Mouse (Mus musculus) heart, adult 8-10 months (tissue): ENCODE results near the gene Slit2. TPM values are rescaled to one million over a fixed set of nuclear protein-coding genes. Genes with fewer than 3 reads are reported as not detected.
A peak's percentile ranks its signal among the peaks of the same experiment; 100 is the strongest.

ENCODE experiments used
- DNase-seq: peaks from one replicate; pipeline ENCODE4 v3.0.0; 2022; ENCODE audit warnings: low spot score
- total RNA-seq, 4 experiments: library from RNA; stranded (reverse); gene quantifications; 2 replicates each; pipeline ENCODE4 v1.2.4; 2022

The Slit2 gene
- total RNA-seq, 4 experiments from 2014 or later, result 3.5 to 5.9 (median 4.7) TPM

DNA sequence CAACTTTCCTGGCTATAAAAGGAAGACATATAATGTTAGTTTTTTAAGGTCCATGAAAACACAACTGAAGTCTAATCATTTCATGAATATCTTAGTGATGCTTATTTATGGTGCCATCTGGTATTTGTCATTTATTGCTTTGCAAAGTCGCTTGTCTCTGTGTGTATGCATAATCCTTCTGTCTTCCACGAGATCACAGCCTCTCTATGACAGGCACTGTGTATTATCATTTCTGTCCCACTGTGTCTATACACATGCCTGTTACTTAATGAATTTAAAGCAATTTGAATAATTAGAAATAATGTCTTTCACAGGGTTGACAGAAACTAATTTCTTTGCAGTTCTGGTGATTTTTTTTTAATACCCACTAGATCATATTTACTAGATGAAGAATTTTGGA lies 242.6 kb downstream of the Slit2 start:
- no peak for DNase-seq

DNA sequence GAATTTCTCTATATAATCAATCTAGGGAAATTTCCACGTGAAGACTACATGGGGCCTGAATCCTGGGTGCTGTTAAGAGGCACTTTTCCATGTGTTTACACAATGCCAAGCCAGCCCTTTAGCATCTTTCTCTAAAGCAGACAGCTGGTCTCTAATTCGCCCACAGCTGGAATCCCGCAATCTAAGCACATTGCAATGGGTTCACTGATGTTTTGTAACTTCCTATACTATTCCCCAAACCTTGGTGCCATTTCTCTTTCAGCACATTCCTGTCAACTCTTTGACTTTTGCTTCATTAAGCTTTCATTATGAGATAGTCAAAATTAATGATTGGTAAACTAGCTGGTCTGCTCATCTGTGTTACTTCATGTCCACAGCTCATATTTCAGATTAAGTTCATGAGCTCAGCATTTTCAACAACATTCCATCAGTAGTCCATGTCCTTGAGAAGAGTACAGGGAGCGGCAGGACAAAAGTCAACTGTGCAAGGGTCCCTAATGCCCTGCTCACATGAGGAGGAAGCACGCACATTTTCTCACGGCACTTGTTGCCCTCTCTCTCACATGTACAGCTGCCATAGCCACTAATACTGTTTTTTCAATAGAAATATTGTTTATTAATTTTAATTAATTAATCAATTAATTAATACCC lies 247.6 kb downstream of the Slit2 start:
- DNase-seq, result no peak

DNA sequence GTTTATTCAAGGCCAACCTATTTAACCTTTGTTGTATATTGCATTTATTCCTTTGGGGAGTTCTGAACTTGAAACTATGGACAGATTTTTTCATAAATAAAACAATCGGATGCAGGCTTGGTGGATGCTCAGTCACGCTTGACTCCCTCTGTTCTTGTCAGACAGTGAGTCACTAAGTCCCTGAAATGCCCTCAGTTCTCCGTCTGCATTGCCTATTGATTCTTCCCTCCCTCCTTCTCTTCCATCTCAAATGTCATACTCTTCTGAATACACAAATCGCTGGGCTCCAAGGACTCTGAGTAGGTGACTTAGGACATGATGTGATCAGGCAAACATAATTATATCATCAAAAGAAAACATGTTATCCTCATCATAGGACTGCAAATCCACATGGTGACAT lies 251.8 kb downstream of the Slit2 start:
- no peak for DNase-seq

GRCm38 (mm10) chr5:48235270-48235669 lies 252.3 kb downstream of the Slit2 start:
- no peak for DNase-seq

GRCm38 (mm10) chr5:48240751-48241150 lies 257.8 kb downstream of the Slit2 start:
- peak; percentile 11 for DNase-seq

- no peak for DNase-seq
Observed at GRCm38 (mm10) chr5:48248327-48248726, 265.4 kb downstream of the Slit2 start.

DNA sequence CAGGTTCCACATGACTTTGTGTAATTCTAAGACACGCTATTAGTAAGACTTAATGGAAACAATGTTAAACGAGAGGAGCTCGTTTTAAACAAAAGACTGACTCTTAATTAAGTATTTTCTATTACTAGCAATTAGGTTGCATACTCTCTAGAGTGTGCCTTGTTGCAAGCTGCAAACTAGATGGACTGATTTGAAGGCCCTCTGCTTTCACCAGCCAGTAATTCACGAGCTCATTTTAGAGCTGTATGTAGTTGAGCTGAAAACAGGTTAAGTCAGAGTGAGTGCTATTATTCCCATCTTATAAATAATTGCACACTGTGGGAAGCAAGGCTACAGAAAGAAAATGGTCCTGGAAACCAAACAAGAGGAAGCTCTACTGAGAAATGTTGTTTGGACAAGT lies 294.6 kb downstream of the Slit2 start:
- DNase-seq, result no peak

DNA sequence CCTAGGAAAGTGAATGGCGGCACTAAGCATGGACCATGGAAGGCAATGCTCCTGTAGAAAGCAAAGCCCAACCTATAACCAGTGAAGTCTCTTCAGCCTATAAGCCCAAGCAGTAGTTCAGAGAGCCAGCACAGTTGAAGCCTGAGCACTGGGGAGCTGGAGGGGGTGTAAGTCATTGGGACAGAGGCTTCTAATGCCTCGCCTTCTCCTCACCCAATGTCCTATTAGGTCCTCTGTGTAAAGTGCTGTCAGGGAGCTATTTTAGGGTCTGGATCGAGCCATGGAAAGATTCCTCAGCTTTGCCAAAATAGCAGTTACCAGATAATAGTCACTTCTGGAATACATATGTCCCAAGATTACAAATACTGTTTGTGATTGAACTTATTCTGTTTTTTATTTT lies 318.2 kb downstream of the Slit2 start:
- DNase-seq, result peak; percentile 48

DNA sequence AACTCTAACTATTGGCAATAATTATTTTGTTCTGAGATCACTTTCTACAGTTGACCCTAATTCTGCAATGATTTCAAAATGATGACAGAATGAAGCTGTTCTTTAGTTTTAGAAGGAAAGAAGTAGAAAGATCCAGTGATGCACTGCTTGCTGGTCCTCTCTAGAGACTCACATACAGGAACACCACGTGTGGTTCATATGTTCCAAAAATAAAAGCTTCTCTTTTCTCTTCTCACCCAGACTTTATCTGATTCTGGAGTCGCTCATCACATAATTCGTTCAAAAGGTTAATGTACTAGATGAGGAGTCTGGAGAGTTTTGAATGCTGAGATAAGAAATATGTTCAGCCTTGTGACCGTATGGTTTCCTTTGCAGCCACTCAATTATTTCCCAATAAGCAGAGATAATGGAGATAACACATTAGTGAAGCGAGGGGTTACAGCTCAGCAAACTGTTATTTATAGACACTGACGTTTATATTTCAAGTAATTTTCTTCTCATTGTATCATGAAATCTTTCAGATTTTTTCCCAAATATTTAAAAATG lies 332.2 kb downstream of the Slit2 start:
- no peak for DNase-seq

DNA sequence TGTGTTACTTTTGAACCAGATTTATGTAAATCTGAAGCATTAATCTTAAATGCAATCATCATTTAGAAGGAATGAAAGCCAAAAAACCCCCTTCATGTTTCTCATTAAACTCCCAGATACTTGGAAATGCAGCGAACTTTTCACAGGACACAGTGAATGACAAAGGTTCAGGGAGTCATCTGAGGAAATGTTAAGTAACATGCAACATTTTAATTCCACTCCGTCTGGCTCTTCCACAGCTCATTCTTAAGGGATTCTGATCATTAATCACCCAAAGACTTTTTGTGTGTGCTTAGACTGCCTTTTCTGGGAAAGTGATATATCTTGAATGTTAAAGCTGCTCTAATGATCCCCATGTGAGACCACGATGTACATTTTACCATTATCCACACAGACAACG lies 337.7 kb downstream of the Slit2 start:
- DNase-seq, result no peak

- no peak for DNase-seq
Observed at GRCm38 (mm10) chr5:48326221-48326620, 343.3 kb downstream of the Slit2 start.

GRCm38 (mm10) chr5:48327652-48328051 lies 344.7 kb downstream of the Slit2 start, which contains the start of gene 5730480H06Rik:
Gene 5730480H06Rik, plus strand, starts transcription at chr5:48327952.
- DNase-seq, result no peak

GRCm38 (mm10) chr5:48329751-48330150 lies 346.8 kb downstream of the Slit2 start:
- no peak for DNase-seq

DNA sequence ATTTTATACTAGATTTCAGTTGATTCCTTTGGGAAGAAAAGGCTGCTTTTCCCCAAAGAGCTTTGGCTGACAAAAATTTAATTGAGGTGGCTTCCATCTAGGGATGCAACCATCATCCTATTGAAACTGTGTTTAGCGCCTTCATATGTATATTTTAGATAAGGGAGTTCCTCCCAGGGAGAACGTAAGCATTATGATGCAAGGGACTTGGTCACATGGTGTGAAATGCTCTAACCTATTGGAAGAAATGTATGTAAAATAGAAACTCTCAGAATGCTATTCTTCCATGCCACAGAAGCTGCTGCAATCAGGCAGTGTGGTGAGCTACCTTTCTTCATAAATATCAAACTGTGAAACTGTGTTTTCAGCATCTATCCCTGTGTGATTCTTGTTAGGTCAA lies 347.9 kb downstream of the Slit2 start:
- DNase-seq, result no peak

DNA sequence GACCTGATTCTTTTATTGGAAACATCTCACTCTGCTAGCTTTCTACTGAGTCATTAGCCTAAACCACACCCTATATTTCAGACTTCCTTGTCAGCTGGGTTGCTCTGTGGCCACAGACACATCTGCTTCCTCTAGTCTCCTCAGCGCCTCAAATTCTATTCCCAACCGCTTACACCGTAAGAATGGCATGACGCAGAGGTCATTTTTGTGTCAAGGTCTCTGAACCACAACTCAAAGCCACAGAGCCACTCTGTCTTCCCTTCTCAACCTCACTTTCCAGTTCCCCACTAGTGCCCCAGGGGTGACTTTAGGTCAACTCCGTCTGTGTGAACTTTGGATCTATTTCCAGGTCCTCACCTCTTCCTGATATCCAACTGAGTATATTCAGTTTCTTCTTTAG lies 348.5 kb downstream of the Slit2 start:
- no peak for DNase-seq

GRCm38 (mm10) chr5:48333407-48333806 lies 350.5 kb downstream of the Slit2 start:
- DNase-seq, result no peak

DNA sequence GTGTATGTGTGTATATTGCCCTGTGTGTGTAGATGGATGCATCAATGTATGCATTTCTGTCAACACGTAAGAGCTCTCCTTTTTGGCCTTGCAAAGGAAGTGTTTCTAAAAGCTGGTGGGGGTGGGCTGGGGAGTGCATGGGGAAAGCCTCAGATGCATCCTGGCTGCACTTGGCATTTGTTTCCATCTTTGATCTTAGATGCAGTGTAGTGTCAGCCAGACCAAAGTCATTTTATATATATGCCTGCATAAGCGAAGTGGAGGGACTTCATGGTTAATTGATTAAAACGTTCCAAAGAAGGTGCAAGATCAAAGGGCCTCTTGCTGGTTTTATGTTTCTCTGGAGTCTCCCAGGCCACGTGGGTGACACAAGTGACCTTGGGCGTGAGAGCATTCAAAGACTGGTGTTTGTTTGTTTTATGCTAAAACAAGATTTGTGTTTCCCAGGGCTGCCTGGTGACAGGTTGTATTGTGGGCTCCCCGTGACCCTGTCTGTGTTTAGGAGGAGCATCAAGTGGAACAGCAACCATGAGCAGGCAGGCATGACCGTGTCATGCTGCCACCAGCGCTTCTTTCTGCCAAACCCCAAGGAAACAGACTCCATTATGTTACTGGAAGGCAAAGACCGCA lies 351.1 kb downstream of the Slit2 start:
- DNase-seq, result no peak

DNA sequence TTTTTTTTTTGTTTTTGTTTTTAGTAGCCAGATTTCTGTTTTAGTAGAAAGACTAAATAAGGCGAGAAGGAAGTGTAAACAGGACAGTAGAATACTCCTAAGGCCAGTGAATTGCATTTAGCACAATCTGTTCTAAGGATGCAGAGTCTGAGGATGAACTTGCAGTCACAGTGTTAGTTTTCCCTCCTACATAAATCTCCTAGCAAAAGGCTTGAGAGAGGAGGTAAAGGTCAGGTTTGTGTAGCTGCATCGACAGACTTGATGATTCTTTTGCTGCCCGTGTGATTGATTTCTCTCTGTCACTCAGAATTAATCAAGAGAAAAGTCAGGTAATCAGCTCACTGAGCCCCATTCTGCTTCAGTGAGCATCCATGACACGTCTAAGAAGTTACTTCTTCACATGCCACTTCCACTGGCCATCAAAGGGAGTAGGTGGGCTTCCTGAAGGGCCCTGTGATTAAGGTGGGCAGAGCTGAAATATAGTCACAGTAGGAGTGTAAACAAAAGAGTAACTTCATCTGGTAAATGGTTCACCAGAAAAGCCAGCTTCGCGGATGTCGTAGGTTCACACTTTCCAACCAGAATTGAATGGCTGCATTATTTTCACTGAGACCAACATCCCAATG lies 358.0 kb downstream of the Slit2 start:
- no peak for DNase-seq

GRCm38 (mm10) chr5:48345095-48345982 lies 362.4 kb downstream of the Slit2 start:
- DNase-seq, result peak; percentile 16

- DNase-seq, result no peak
Observed at GRCm38 (mm10) chr5:48345983-48346648, 363.2 kb downstream of the Slit2 start.

- DNase-seq, result no peak
Observed at GRCm38 (mm10) chr5:48349309-48349708, 366.4 kb downstream of the Slit2 start.
